Mouse (Mus musculus) midbrain, embryonic 11.5 days (tissue): ENCODE results near the gene Plpp3. TPM values are rescaled to one million over a fixed set of nuclear protein-coding genes. Genes with fewer than 3 reads are reported as not detected.
A peak's percentile ranks its signal among the peaks of the same experiment; 100 is the strongest.

Experiments
- ATAC-seq: fragments of 200-750 bp; cut with Nextera tagmentation; 2 replicates; pipeline ENCODE4 v1.8.0; 2017; ENCODE audit warnings: moderate TSS enrichment, moderate library complexity; ENCODE audit not compliant: low FRiP score
- DNase-seq: peaks from one replicate; pipeline ENCODE4 v3.0.0; 2015; ENCODE audit warnings: low spot score; ENCODE audit errors: missing footprints
- H3K27ac ChIP-seq: fragments of 300-500 bp; sonication (generic); 2 replicates; pipeline ENCODE4 v1.5.1; 2014; ENCODE audit warnings: low read depth, low read length
- H3K27me3 ChIP-seq: fragments of 300-500 bp; sonication (generic); 2 replicates; pipeline ENCODE4 v1.6.1; 2014; ENCODE audit warnings: mild to moderate bottlenecking, low read length, moderate library complexity, mixed read lengths; ENCODE audit not compliant: control insufficient read depth, insufficient read depth
- H3K36me3 ChIP-seq: fragments of 300-500 bp; sonication (generic); 2 replicates; pipeline ENCODE4 v1.6.1; 2014; ENCODE audit warnings: mild to moderate bottlenecking, low read length, moderate library complexity, mixed read lengths; ENCODE audit not compliant: control insufficient read depth, insufficient read depth
- H3K4me1 ChIP-seq: fragments of 300-500 bp; sonication (generic); 2 replicates; pipeline ENCODE4 v1.6.1; 2014; ENCODE audit warnings: low read length; ENCODE audit not compliant: control insufficient read depth, insufficient read depth
- H3K4me2 ChIP-seq: fragments of 300-500 bp; sonication (generic); 2 replicates; pipeline ENCODE4 v1.6.1; 2014; ENCODE audit warnings: mild to moderate bottlenecking, moderate library complexity
- H3K4me3 ChIP-seq: fragments of 300-500 bp; sonication (generic); 2 replicates; pipeline ENCODE4 v1.5.1; 2014; ENCODE audit warnings: low read depth, low read length
- H3K9ac ChIP-seq: fragments of 300-500 bp; sonication (generic); 2 replicates; pipeline ENCODE4 v1.6.1; 2014; ENCODE audit warnings: low read length
- H3K9me3 ChIP-seq: fragments of 300-500 bp; sonication (generic); 2 replicates; pipeline ENCODE4 v1.6.1; 2016; ENCODE audit warnings: low read length; ENCODE audit not compliant: control insufficient read depth
- WGBS: fragments of 180-500 bp; shearing (Covaris S2); extraction: QIAGEN DNeasy Blood & Tissue Kit; methylation state at CpG from one replicate; pipeline ENCODE4 v1.1.7; 2014; 5-methylcytosine and 5-hydroxymethylcytosine counted together
- polyA plus RNA-seq: library from polyadenylated mRNA; unstranded; fragments of >200 nt; fragmentation: Nextera tagmentation; extraction: Ambion mirVana; gene quantifications from 2 replicates; pipeline ENCODE4 v1.2.1, GENCODE M21; 2014

Gene Plpp3
- polyA plus RNA-seq, 1 experiment from 2014 or later = 46.3 TPM

DNA sequence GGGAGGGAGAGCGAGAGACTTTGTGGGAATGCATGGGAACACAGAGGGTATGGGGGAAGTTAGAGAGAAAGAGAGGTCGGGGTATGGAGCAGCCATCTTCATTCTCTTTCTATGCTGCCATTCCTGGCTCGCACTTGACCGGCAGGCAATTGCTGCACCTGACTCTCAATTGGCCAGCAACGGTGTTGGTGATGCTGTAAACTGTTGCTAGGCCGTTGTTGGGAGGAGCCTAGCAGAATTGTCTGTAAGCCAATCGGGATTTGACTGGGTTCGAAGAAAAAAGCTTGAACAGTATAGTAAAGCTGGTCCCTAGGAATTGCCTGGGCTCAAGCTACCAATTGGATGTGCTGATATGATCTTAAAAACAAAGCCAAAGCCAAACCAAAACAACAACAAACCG is 121.0 kb downstream of the Plpp3 start:
- WGBS = 73% methylated on average over 9 of the region's 9 CpGs
- H3K36me3 ChIP-seq = no peaks in the 10 kb centered on the region
- no peaks in the 10 kb centered on the region for H3K9me3 ChIP-seq
- H3K4me1 ChIP-seq = peaks cover 30% of the 10 kb centered on the region
- no peak overlapping the region for H3K9ac ChIP-seq
- no peaks in the 10 kb centered on the region for H3K27me3 ChIP-seq
- no peak overlapping the region for H3K4me3 ChIP-seq
- ATAC-seq (no peak), DNase-seq (no peak)
- H3K4me2 ChIP-seq = no peak overlapping the region
- no peak overlapping the region for H3K27ac ChIP-seq

DNA sequence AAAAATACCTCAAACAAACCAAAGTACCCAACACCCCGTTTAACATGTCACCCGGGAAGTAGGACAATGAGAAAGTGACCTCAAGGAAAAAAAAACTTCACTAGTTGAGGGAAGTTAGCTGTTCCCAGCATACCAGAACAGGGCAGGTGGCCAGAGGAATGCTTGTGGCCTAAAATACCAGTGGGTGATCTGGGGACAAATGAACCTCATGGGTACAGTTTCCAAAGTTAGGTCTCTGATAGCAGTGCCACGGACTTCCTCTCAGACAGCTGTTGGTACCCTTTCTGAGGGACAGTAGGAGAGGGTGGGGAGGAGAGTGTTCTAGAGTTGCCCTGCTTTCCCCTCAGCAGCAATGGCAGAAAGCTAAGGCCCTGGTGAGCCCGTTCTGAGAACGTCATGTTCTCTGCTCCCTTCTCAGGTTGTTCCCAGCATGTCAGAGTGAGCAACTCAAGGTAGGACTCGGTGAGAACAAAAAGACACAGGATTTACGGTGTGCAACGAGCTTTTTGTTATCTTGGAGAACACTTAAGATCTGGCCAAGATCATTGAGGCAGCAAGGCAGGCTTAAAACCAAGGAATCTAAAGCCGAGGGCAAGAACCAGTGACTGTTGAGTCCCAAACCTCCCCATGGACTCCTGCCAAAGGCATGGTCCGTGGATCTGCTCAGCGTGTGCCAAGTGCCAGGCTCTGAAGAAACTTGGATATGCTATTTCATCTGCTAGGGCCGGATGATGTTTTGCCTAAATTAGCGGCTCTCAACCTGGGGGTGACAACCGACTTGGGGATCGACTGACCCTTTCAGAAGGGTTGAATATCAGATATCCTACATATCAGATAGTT is 121.6 kb downstream of the Plpp3 start:
- Histone ChIP-seq H3K4me1 (peaks cover 31% of the 10 kb centered on the region), H3K4me2 (no peak overlapping the region), H3K27me3 (no peaks in the 10 kb centered on the region), H3K36me3 (no peaks in the 10 kb centered on the region), H3K9me3 (no peaks in the 10 kb centered on the region), H3K27ac (no peak overlapping the region), H3K9ac (no peak overlapping the region), H3K4me3 (no peak overlapping the region)
- ATAC-seq (no peak), DNase-seq (no peak)
- 91% methylated on average over 15 of the region's 15 CpGs for WGBS

DNA sequence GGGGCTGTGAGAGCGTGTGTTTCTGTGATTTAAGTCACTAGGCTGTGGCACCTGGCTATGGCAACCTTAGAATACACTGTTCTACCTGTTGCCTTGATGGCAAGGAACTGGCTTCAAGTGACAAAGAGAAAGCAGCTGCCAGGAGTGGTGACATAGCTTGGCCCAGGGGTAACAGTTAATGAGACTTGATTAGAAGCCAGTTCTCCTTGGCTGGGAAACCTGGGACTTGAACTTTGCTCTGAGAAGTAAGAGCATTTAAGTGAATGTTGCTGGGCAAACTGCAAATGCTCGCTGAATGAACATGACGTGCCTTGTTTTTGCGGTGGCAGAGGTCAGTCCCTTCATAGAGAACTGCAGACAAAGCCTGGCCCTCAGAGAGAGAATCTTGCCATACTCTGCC is 122.7 kb downstream of the Plpp3 start:
- Histone ChIP-seq H3K36me3 (no peaks in the 10 kb centered on the region), H3K4me2 (no peak overlapping the region), H3K27me3 (no peaks in the 10 kb centered on the region), H3K9ac (no peak overlapping the region), H3K4me1 (peaks cover 31% of the 10 kb centered on the region), H3K4me3 (no peak overlapping the region), H3K9me3 (no peaks in the 10 kb centered on the region), H3K27ac (no peak overlapping the region)
- no peak for DNase-seq
- no peak for ATAC-seq
- WGBS = 70% methylated on average over 4 of the region's 4 CpGs

DNA sequence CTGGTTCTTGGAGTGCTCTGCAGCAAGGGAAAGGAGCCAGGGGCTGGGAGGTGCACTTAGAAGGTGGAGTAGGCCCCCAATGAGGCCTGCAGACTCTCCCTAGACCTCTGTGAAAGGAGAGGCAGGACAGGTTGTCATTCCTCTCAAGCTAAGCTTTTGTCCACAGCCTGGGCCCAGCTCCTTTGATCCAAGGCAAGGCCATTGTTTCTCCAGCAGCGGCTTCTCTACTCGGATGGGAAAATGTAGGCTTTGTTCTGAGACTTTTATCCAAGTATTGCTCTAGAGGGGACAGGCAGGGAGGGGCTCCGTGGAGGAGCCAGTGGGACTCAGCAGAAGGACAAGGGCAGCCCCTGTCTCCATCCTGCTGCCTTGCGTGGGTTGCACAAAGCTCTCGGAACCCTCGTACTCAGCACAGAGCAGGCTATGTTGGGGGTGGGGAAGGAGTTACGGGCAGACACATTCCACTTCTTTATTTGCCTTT is 124.6 kb downstream of the Plpp3 start:
- no peak overlapping the region for H3K4me3 ChIP-seq
- no peak overlapping the region for H3K4me2 ChIP-seq
- no peaks in the 10 kb centered on the region for H3K27me3 ChIP-seq
- H3K36me3 ChIP-seq = no peaks in the 10 kb centered on the region
- H3K9me3 ChIP-seq = no peaks in the 10 kb centered on the region
- peaks cover 20% of the 10 kb centered on the region for H3K4me1 ChIP-seq
- peak; percentile 82 for ATAC-seq
- H3K27ac ChIP-seq = peak overlapping the region; percentile 62
- 2% methylated on average over 7 of the region's 7 CpGs for WGBS
- 0 out of 2 replicates have a peak overlapping the region, but pooled peaks have one; percentile 1 for H3K9ac ChIP-seq
- DNase-seq = peak; percentile 93

Other genes starting within 250 kb of the Plpp3 start
- 0.07 TPM in 1 of 2 replicates, not detected in the other for gene Fyb2, start 243.9 kb upstream of the Plpp3 start, polyA plus RNA-seq
- gene Prkaa2, start 47.5 kb upstream of the Plpp3 start, polyA plus RNA-seq = 3.7 and 4.4 TPM in 2 replicates